Mouse (Mus musculus): Measurements from ENCODE around the gene Slc44a1. TPM values are rescaled to one million over a fixed set of nuclear protein-coding genes. Genes with fewer than 3 reads are reported as not detected.

The Slc44a1 gene
- polyA plus RNA-seq, 1 experiment from 2014 or later: 15.9 TPM

DNA sequence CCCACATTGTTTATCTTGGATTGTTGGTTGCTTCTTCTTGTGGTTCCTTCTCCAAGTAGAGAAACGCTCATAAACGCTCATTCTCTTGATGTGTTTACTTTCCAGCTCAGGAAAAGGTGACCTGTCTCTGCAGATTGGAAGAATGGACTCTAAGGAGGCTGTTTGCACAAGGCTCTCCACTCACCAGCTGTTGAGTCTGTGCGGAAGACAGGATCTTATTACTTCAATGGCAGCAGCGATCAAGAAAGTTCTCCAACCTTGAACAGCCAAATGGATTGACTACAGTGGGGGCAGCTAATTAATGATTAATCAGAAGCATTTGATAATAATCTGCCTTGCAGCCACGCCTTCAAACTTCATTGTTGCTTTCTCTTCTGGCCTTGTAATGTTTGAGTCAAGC is 181.3 kb downstream of the Slc44a1 start:
- 60% methylated on average over 5 of the region's 5 CpGs for WGBS
- ATAC-seq (replicated peaks; ENCODE audit: insufficient number of reproducible peaks, insufficient read depth, low FRiP score, low read depth): no peak

DNA sequence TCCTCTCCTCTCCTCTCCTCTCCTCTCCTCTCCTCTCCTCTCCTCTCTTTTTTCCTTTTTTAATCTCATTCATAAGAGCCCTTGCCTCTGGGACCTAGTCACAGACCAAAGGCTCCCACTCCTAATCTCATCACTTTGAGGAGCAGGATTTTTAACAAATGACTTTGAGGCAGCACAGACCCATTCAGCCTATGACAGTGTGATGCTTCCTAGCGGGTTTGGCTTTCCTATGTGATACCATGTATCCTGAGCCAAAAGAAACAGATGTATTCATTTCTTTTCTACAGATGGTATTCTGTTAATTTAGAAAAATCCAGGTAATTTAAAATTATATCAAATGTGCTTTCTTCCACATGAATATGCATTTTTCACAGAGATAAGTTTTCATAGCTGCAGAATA is 183.5 kb downstream of the Slc44a1 start:
- no peak overlapping the region for H3K4me3 ChIP-seq
- no peaks in the 10 kb centered on the region for H3K9me3 ChIP-seq (replicated peaks)
- WGBS: 76% methylated on average over 1 of the region's 1 CpGs
- no peak overlapping the region for H3K9ac ChIP-seq
- no peaks in the 10 kb centered on the region for H3K36me3 ChIP-seq
- ATAC-seq (replicated peaks; ENCODE audit: insufficient number of reproducible peaks, insufficient read depth, low FRiP score, low read depth): no peak
- H3K27ac ChIP-seq: no peak overlapping the region
- no peaks in the 10 kb centered on the region for H3K27me3 ChIP-seq
- peaks cover 9% of the 10 kb centered on the region for H3K4me1 ChIP-seq (replicated peaks)
- no peak overlapping the region for H3K4me2 ChIP-seq

More for the DNA sequence above, 181.3 kb downstream of the Slc44a1 start:
- no peaks in the 10 kb centered on the region for H3K27me3 ChIP-seq
- no peaks in the 10 kb centered on the region for H3K9me3 ChIP-seq (replicated peaks)
- H3K4me1 ChIP-seq (replicated peaks): peaks cover 9% of the 10 kb centered on the region
- H3K27ac ChIP-seq: no peak overlapping the region
- no peak overlapping the region for H3K4me3 ChIP-seq
- H3K9ac ChIP-seq: no peak overlapping the region
- H3K36me3 ChIP-seq: no peaks in the 10 kb centered on the region
- H3K4me2 ChIP-seq: no peak overlapping the region

GRCm38 (mm10) chr4:53624816-53625215 is 184.6 kb downstream of the Slc44a1 start:
- peak overlapping the region; percentile 25; the same call in 1 of the 2 replicates for H3K9ac ChIP-seq
- H3K4me1 ChIP-seq (replicated peaks): peaks cover 9% of the 10 kb centered on the region
- no peaks in the 10 kb centered on the region for H3K36me3 ChIP-seq
- H3K9me3 ChIP-seq (replicated peaks): no peaks in the 10 kb centered on the region
- 41% methylated on average over 4 of the region's 4 CpGs for WGBS
- H3K4me3 ChIP-seq: no peak overlapping the region
- H3K4me2 ChIP-seq: no peak overlapping the region
- 0 out of 2 replicates have a peak, but pooled peaks have one; percentile 10 for ATAC-seq (replicated peaks; ENCODE audit: insufficient number of reproducible peaks, insufficient read depth, low FRiP score, low read depth)
- H3K27ac ChIP-seq: no peak overlapping the region
- H3K27me3 ChIP-seq: no peaks in the 10 kb centered on the region

DNA sequence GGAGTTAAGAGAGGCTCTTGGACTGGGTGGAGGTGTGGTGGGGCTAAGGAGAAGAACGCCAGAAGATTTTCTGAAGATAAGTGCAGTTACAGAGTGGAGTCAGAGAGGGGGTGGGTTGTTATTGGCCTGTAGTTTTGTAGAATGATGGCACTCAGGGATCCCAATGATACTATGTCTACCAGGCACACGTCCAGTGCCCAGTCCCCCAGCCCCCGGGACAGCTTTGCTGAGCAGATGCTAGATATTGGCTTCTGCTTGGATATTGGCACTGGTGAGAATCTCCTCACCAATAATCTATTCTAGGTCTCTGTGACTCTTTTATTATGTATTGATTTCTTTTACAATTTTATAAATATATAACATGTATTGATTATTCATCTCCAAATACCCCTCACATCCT is 185.1 kb downstream of the Slc44a1 start:
- peaks cover 9% of the 10 kb centered on the region for H3K4me1 ChIP-seq (replicated peaks)
- H3K4me3 ChIP-seq: no peak overlapping the region
- H3K9ac ChIP-seq: 0 out of 2 replicates have a peak overlapping the region, but pooled peaks have one; percentile 25
- WGBS: 79% methylated on average over 3 of the region's 3 CpGs
- H3K27ac ChIP-seq: no peak overlapping the region
- no peaks in the 10 kb centered on the region for H3K27me3 ChIP-seq
- no peak for ATAC-seq (replicated peaks; ENCODE audit: insufficient number of reproducible peaks, insufficient read depth, low FRiP score, low read depth)
- no peaks in the 10 kb centered on the region for H3K9me3 ChIP-seq (replicated peaks)
- no peaks in the 10 kb centered on the region for H3K36me3 ChIP-seq
- H3K4me2 ChIP-seq: no peak overlapping the region

- WGBS: 25% methylated on average over 4 of the region's 4 CpGs
- Histone ChIP-seq H3K9me3 (replicated peaks) (no peaks in the 10 kb centered on the region), H3K27me3 (peaks cover 6% of the 10 kb centered on the region; the same call in 1 of the 2 replicates), H3K36me3 (no peaks in the 10 kb centered on the region), H3K9ac (no peak overlapping the region), H3K27ac (no peak overlapping the region), H3K4me3 (no peak overlapping the region), H3K4me2 (no peak overlapping the region), H3K4me1 (replicated peaks) (peaks cover 14% of the 10 kb centered on the region)
- no peak for ATAC-seq (replicated peaks; ENCODE audit: insufficient number of reproducible peaks, insufficient read depth, low FRiP score, low read depth)
These were observed 188.7 kb downstream of the Slc44a1 start for GRCm38 (mm10) chr4:53628924-53629323.

GRCm38 (mm10) chr4:53630963-53631315 is 190.7 kb downstream of the Slc44a1 start:
- 0 out of 2 replicates have a peak, but pooled peaks have one; percentile 3 for ATAC-seq (replicated peaks; ENCODE audit: insufficient number of reproducible peaks, insufficient read depth, low FRiP score, low read depth)
- 11% methylated on average over 12 of the region's 12 CpGs for whole genome bisulfite sequencing
- Histone ChIP-seq H3K36me3 (no peaks in the 10 kb centered on the region), H3K27me3 (peaks cover 6% of the 10 kb centered on the region; the same call in 1 of the 2 replicates), H3K9ac (peak overlapping the region; percentile 77), H3K27ac (0 out of 2 replicates have a peak overlapping the region, but pooled peaks have one; percentile 50), H3K4me2 (peak overlapping the region; percentile 86), H3K4me1 (replicated peaks) (peaks cover 6% of the 10 kb centered on the region), H3K9me3 (replicated peaks) (no peaks in the 10 kb centered on the region), H3K4me3 (peak overlapping the region; percentile 77)

DNA sequence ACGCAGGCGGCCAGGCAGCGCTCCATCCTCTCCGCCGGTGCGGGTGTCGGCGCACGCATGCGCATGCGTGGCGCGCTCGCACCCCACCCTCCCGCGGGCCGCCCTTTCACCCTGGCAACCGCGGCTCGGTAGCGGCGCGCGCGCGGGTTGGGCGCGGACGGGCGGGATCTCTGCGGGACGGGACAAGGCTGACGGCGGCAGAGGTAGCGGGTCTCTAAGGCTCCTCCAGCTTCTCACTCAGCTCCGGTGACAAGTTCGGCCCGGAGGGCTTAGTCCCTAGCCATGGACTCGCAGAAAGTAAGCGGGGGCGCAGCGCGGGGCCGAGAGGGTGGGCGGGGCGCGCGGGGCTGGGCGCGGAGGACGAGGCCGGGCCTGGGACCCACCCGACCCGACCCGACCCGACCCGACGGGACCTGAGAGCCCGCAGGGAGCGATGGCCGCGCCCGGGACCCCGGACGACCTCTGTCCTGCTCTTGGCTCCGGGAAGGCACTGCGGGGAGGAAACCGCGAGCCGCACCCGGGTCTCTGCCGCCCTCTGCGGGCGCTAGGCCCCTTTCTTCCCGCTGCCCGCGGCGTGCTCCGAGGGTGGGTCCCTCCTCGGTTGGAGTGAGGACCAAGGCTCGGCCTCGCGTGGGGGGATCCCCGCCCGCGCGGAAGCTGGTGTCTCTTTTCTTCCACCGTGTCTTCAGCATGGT is 191.2 kb downstream of the Slc44a1 start, which contains the start of gene Fsd1l:
Gene Fsd1l (plus strand): TSS at position 156 of the 695 bp plus-strand sequence.
- Histone ChIP-seq H3K36me3 (no peaks in the 10 kb centered on the region), H3K4me3 (peak within 1 kb of the TSS; percentile 77), H3K4me2 (peak within 1 kb of the TSS; percentile 86), H3K9me3 (replicated peaks) (no peaks in the 10 kb centered on the region), H3K27ac (peak within 1 kb of the TSS; percentile 50; the same call in 1 of the 2 replicates), H3K4me1 (replicated peaks) (peaks cover 6% of the 10 kb centered on the region), H3K27me3 (peaks cover 6% of the 10 kb centered on the region; the same call in 1 of the 2 replicates), H3K9ac (peak within 1 kb of the TSS; percentile 77)
- ATAC-seq (replicated peaks; ENCODE audit: insufficient number of reproducible peaks, insufficient read depth, low FRiP score, low read depth): peak; percentile 83
- 0% methylated on average over 54 of the region's 88 CpGs for WGBS

DNA sequence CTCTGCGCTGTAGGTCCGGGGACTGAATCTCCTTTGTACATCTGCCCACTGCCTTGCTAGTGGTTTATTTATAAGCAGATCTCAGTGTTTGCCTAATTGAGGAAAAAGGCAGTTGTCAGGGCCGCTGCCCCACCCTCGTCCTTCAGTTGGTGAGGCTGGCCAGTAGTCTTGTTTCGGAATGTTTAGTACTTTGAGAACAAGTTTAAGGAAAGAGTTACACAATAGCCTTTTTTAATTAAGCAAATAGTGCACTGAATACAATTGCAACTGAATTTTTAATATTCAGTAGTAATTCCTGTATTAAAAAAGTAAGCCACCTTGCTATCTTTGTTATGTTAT is 191.8 kb downstream of the Slc44a1 start:
- ATAC-seq (replicated peaks; ENCODE audit: insufficient number of reproducible peaks, insufficient read depth, low FRiP score, low read depth): no peak
- Histone ChIP-seq H3K27me3 (peaks cover 6% of the 10 kb centered on the region; the same call in 1 of the 2 replicates), H3K4me2 (peak overlapping the region; percentile 86), H3K4me1 (replicated peaks) (peaks cover 6% of the 10 kb centered on the region), H3K4me3 (peak overlapping the region; percentile 77), H3K27ac (peak overlapping the region; percentile 50; the same call in 1 of the 2 replicates), H3K36me3 (no peaks in the 10 kb centered on the region), H3K9ac (peak overlapping the region; percentile 77), H3K9me3 (replicated peaks) (no peaks in the 10 kb centered on the region)
- 4% methylated on average over 5 of the region's 5 CpGs for WGBS

- ATAC-seq (replicated peaks; ENCODE audit: insufficient number of reproducible peaks, insufficient read depth, low FRiP score, low read depth): no peak
- H3K4me3 ChIP-seq: no peak overlapping the region
- H3K4me1 ChIP-seq (replicated peaks): peaks cover 23% of the 10 kb centered on the region
- no peaks in the 10 kb centered on the region for H3K9me3 ChIP-seq (replicated peaks)
- no peak overlapping the region for H3K9ac ChIP-seq
- H3K36me3 ChIP-seq: no peaks in the 10 kb centered on the region
- H3K27me3 ChIP-seq: peaks cover 6% of the 10 kb centered on the region; the same call in 1 of the 2 replicates
- H3K4me2 ChIP-seq: no peak overlapping the region
- 68% methylated on average over 3 of the region's 3 CpGs for whole genome bisulfite sequencing
- no peak overlapping the region for H3K27ac ChIP-seq
These were observed 195.1 kb downstream of the Slc44a1 start for GRCm38 (mm10) chr4:53635336-53635735.

DNA sequence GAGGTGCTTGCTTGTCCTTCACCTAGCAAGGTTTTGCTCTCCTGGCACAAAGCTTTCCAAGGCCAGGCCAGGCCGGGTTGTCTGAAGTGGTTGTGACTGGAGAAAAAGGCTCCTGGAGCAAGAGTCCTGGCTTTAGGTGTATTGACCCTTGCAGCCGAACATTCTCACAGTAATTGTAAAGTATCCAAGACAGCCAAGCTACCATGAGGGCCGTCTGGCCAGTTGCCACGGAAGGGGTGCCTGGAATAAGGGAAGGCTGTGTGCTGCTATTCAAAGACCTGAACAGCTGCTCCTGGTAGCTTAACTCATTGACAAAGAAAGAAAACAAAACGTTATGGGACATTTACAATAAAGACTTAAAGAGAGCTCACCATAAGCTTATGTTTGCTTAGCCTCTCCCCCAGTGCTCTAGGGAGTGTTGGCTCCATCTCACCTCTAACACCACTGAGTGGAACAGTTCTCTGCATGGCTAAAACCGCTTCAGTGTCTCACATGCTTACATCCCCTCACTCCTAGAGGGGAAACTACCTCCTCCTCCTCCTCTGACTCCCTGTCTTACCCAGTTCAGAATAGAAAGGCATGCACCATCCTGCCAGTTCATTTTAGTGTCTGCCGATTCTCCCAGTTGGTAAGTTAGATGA is 197.2 kb downstream of the Slc44a1 start:
- H3K36me3 ChIP-seq: no peaks in the 10 kb centered on the region
- WGBS: 43% methylated on average over 7 of the region's 7 CpGs
- no peaks in the 10 kb centered on the region for H3K9me3 ChIP-seq (replicated peaks)
- H3K4me2 ChIP-seq: no peak overlapping the region
- H3K4me3 ChIP-seq: no peak overlapping the region
- no peak for ATAC-seq (replicated peaks; ENCODE audit: insufficient number of reproducible peaks, insufficient read depth, low FRiP score, low read depth)
- peaks cover 18% of the 10 kb centered on the region for H3K4me1 ChIP-seq (replicated peaks)
- no peak overlapping the region for H3K9ac ChIP-seq
- no peaks in the 10 kb centered on the region for H3K27me3 ChIP-seq
- H3K27ac ChIP-seq: peak overlapping the region; percentile 24; the same call in 1 of the 2 replicates

DNA sequence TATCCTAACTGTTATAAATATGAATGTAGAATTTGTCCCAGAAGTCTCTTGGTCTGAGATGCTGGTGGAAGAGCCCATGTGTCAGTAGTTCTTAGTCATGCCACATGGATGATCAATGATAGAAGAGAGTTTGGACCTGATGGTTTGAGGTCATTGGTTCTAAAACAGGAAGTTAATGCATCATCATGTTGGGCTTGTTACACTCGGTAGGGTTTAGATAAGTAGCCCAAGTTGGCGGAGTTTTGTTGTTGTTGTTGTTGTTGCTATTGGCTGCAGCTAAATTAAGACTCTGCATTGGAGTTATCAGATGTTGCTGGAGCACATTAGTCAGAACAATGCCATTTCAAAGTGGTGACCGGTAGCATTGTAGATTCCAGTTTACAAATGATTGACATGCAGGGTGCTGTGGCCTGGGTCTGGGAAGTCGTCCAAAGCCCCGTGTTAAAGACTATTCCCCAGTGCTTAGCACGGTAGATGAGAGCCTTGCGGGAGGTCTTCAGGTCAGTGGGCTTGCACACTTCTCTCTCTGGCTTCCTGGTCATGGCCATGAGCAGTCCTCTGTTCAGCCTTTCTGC is 198.4 kb downstream of the Slc44a1 start:
- H3K9ac ChIP-seq: no peak overlapping the region
- H3K27me3 ChIP-seq: no peaks in the 10 kb centered on the region
- H3K4me2 ChIP-seq: no peak overlapping the region
- H3K4me1 ChIP-seq (replicated peaks): peaks cover 18% of the 10 kb centered on the region
- WGBS: 38% methylated on average over 7 of the region's 7 CpGs
- no peaks in the 10 kb centered on the region for H3K9me3 ChIP-seq (replicated peaks)
- H3K27ac ChIP-seq: 0 out of 2 replicates have a peak overlapping the region, but pooled peaks have one; percentile 21
- H3K36me3 ChIP-seq: no peaks in the 10 kb centered on the region
- no peak overlapping the region for H3K4me3 ChIP-seq
- 0 out of 2 replicates have a peak, but pooled peaks have one; percentile 31 for ATAC-seq (replicated peaks; ENCODE audit: insufficient number of reproducible peaks, insufficient read depth, low FRiP score, low read depth)

Data from heart, embryonic 15.5 days (tissue).